Comparison of ENCODE assay signal across 32 mouse cellular contexts in the genomic region with DNA sequence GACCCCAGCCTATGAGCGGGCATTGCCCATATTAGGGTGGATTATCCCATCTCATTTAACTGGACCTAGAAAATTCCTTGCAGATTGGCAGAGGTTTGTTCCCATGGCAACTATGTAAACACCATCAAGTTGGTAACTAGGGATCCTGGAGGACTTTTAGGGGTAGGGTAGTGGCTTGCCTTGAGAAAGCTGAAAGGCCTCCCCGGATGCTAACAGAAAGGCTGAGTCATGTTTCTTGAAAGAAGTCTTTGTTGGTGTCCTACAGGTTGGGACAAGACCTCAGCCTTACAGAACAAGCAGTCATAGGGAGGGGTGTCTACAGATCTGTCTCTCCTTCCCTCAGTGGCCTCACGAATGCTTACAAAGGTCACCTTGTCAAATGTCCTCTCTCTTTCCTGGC. TPM values are rescaled to one million over a fixed set of nuclear protein-coding genes. Genes with fewer than 3 reads are reported as not detected.
DNase-seq lines count a peak whose midpoint lies in the region; ATAC-seq lines count a peak whose summit lies in the region.
"Had no signal": no experiment of that assay in that cellular context is flagged by ENCODE, and none has a peak within 500 bp of the region (broad histone marks: within the 10 kb centered on the region; RNA-seq: fewer than 3 reads in every experiment).

No protein-coding gene starts in this region.

- peak; percentile 10 for DNase-seq in embryonic facial prominence, embryonic 14.5 days (ENCODE audit: low spot score)
- no peak for DNase-seq in embryonic facial prominence, embryonic 10.5 days (ENCODE audit: low spot score)
- DNase-seq in ES-CJ7 (ENCODE audit: low read depth, low spot score) (peak; percentile 85), R1 (ENCODE audit: low read depth, low spot score) (peak; percentile 93)
- no peak for DNase-seq in thymus, postnatal 36 days
- DNase-seq in heart, adult 8-10 months (ENCODE audit: low spot score), result no peak
- DNase-seq: adrenal gland, postnatal 10 days; adrenal gland, postnatal 36 days; cerebellum, adult 11 months; cerebellum, adult 8-10 months; cerebellum, postnatal 10 days; cerebellum, postnatal 36 days; gastrocnemius, postnatal 10 days; gastrocnemius, postnatal 36 days; heart, adult 2 months; heart, postnatal 36 days had no signal

- 65% methylated on average over 3 of the region's 3 CpGs for WGBS in embryonic facial prominence, embryonic 14.5 days
- WGBS in embryonic facial prominence, embryonic 10.5 days, result 76% methylated on average over 3 of the region's 3 CpGs
- WGBS in stomach, embryonic 16.5 days, result 74% methylated on average over 3 of the region's 3 CpGs
- 80% methylated on average over 3 of the region's 3 CpGs for WGBS in midbrain, embryonic 16.5 days

- H3K4me3 ChIP-seq in embryonic facial prominence, embryonic 14.5 days (ENCODE audit: low read depth, low read length), result no peak overlapping the region
- H3K4me3 ChIP-seq in embryonic facial prominence, embryonic 10.5 days, result no peak overlapping the region
- no peak overlapping the region for H3K4me3 ChIP-seq in stomach, embryonic 16.5 days (replicated peaks; ENCODE audit: low read length)
- no peak overlapping the region for H3K4me3 ChIP-seq in midbrain, embryonic 16.5 days (ENCODE audit: low read depth, low read length)
- H3K4me3 ChIP-seq: embryonic facial prominence, embryonic 12.5 days; erythroblast, embryonic 14.5 days; forebrain, embryonic 12.5 days; forebrain, embryonic 15.5 days; heart, adult 2 months; hindbrain, embryonic 10.5 days; hindbrain, embryonic 13.5 days; intestine, embryonic 15.5 days had no signal

- H3K4me1 ChIP-seq in embryonic facial prominence, embryonic 14.5 days (ENCODE audit: control insufficient read depth, insufficient read depth, low read length), result no peaks in the 10 kb centered on the region
- no peaks in the 10 kb centered on the region for H3K4me1 ChIP-seq in embryonic facial prominence, embryonic 10.5 days
- H3K4me1 ChIP-seq in stomach, embryonic 16.5 days (ENCODE audit: control insufficient read depth, insufficient read depth, low read length), result no peaks in the 10 kb centered on the region
- no peaks in the 10 kb centered on the region for H3K4me1 ChIP-seq in midbrain, embryonic 16.5 days (ENCODE audit: control insufficient read depth, insufficient read depth, low read length)
- H3K4me1 ChIP-seq: embryonic facial prominence, embryonic 12.5 days; forebrain, embryonic 12.5 days; forebrain, embryonic 15.5 days; hindbrain, embryonic 10.5 days; hindbrain, embryonic 13.5 days had no signal

- H3K9ac ChIP-seq in embryonic facial prominence, embryonic 14.5 days (ENCODE audit: low read depth, low read length), result no peak overlapping the region
- H3K9ac ChIP-seq in stomach, embryonic 16.5 days (ENCODE audit: low read length), result no peak overlapping the region
- no peak overlapping the region for H3K9ac ChIP-seq in midbrain, embryonic 16.5 days (ENCODE audit: low read depth, low read length)
- H3K9ac ChIP-seq: embryonic facial prominence, embryonic 12.5 days; forebrain, embryonic 12.5 days; forebrain, embryonic 15.5 days; hindbrain, embryonic 13.5 days; intestine, embryonic 15.5 days had no signal

- H3K27me3 ChIP-seq in embryonic facial prominence, embryonic 14.5 days (replicated peaks; ENCODE audit: control insufficient read depth, insufficient read depth, low read length), result no peaks in the 10 kb centered on the region
- no peaks in the 10 kb centered on the region for H3K27me3 ChIP-seq in embryonic facial prominence, embryonic 10.5 days (replicated peaks; ENCODE audit: low read depth, poor library complexity, severe bottlenecking)
- no peaks in the 10 kb centered on the region for H3K27me3 ChIP-seq in stomach, embryonic 16.5 days (ENCODE audit: control insufficient read depth, insufficient read depth, low read length)
- no peaks in the 10 kb centered on the region for H3K27me3 ChIP-seq in midbrain, embryonic 16.5 days (ENCODE audit: control insufficient read depth, insufficient read depth, low read depth, low read length)
- H3K27me3 ChIP-seq: embryonic facial prominence, embryonic 12.5 days; forebrain, embryonic 12.5 days; forebrain, embryonic 15.5 days; hindbrain, embryonic 13.5 days; intestine, embryonic 15.5 days had no signal

- no peak overlapping the region for H3K4me2 ChIP-seq in embryonic facial prominence, embryonic 14.5 days (ENCODE audit: low read depth, low read length)
- no peak overlapping the region for H3K4me2 ChIP-seq in stomach, embryonic 16.5 days (ENCODE audit: low read depth, low read length)
- no peak overlapping the region for H3K4me2 ChIP-seq in midbrain, embryonic 16.5 days (ENCODE audit: low read length)
- H3K4me2 ChIP-seq: embryonic facial prominence, embryonic 12.5 days; forebrain, embryonic 12.5 days; forebrain, embryonic 15.5 days; heart, embryonic 11.5 days; hindbrain, embryonic 13.5 days; intestine, embryonic 15.5 days had no signal

- H3K36me3 ChIP-seq in embryonic facial prominence, embryonic 14.5 days (ENCODE audit: control insufficient read depth, insufficient read depth, low read length), result peaks cover 18% of the 10 kb centered on the region; the same call in 1 of the 2 replicates
- H3K36me3 ChIP-seq in embryonic facial prominence, embryonic 10.5 days (replicated peaks), result peaks cover 96% of the 10 kb centered on the region
- peaks cover 4% of the 10 kb centered on the region for H3K36me3 ChIP-seq in stomach, embryonic 16.5 days (ENCODE audit: control insufficient read depth, insufficient read depth, low read length)
- no peaks in the 10 kb centered on the region for H3K36me3 ChIP-seq in midbrain, embryonic 16.5 days (ENCODE audit: control insufficient read depth, insufficient read depth, low read length)
- H3K36me3 ChIP-seq: forebrain, embryonic 15.5 days; hindbrain, embryonic 13.5 days had no signal

- no peak for ATAC-seq in embryonic facial prominence, embryonic 14.5 days (ENCODE audit: low read depth)
- ATAC-seq in stomach, embryonic 16.5 days (ENCODE audit: insufficient read depth, low FRiP score), result peak; percentile 60; the same call in 1 of the 2 replicates
- no peak for ATAC-seq in midbrain, embryonic 16.5 days
- ATAC-seq: forebrain, embryonic 15.5 days; hindbrain, embryonic 16.5 days; intestine, embryonic 15.5 days had no signal

- H3K27ac ChIP-seq in embryonic facial prominence, embryonic 14.5 days (replicated peaks; ENCODE audit: low read depth, low read length), result no peak overlapping the region
- no peak overlapping the region for H3K27ac ChIP-seq in embryonic facial prominence, embryonic 10.5 days (replicated peaks)
- no peak overlapping the region for H3K27ac ChIP-seq in stomach, embryonic 16.5 days (ENCODE audit: low read length)
- no peak overlapping the region for H3K27ac ChIP-seq in midbrain, embryonic 16.5 days (ENCODE audit: low read length)
- H3K27ac ChIP-seq: embryonic facial prominence, embryonic 12.5 days; forebrain, embryonic 12.5 days; forebrain, embryonic 15.5 days; heart, adult 2 months; hindbrain, embryonic 10.5 days; hindbrain, embryonic 13.5 days; intestine, embryonic 15.5 days had no signal

- H3K9me3 ChIP-seq in embryonic facial prominence, embryonic 14.5 days (ENCODE audit: control insufficient read depth, low read length), result no peaks in the 10 kb centered on the region
- H3K9me3 ChIP-seq in embryonic facial prominence, embryonic 10.5 days, result no peaks in the 10 kb centered on the region
- H3K9me3 ChIP-seq in stomach, embryonic 16.5 days (replicated peaks; ENCODE audit: control insufficient read depth, low read length), result no peaks in the 10 kb centered on the region
- no peaks in the 10 kb centered on the region for H3K9me3 ChIP-seq in midbrain, embryonic 16.5 days (replicated peaks; ENCODE audit: control insufficient read depth, low read length, poor library complexity, severe bottlenecking)
- H3K9me3 ChIP-seq: embryonic facial prominence, embryonic 12.5 days; forebrain, embryonic 12.5 days; forebrain, embryonic 15.5 days; G1E; hindbrain, embryonic 10.5 days; hindbrain, embryonic 13.5 days; intestine, embryonic 15.5 days had no signal

RNA-seq across cellular contexts. Expression of gene Gtsf1l, which starts 12.4 kb away (rescaled TPM):
- not detected in 2 replicates for polyA plus RNA-seq in embryonic facial prominence, embryonic 14.5 days (2014; fragmentation: Nextera tagmentation; extraction: Ambion mirVana)
- 0.19 TPM in 1 of 2 replicates, not detected in the other for polyA plus RNA-seq in embryonic facial prominence, embryonic 10.5 days (2016; fragmentation: Nextera tagmentation; extraction: Ambion mirVana)
- polyA plus RNA-seq in stomach, embryonic 16.5 days (2015; fragmentation: Nextera tagmentation; extraction: Ambion mirVana), result not detected in 2 replicates
- not detected for total RNA-seq in heart, adult 8-10 months (2022)
- not detected in 2 replicates for polyA plus RNA-seq in midbrain, embryonic 16.5 days (2015; fragmentation: Nextera tagmentation; extraction: Ambion mirVana)
- total RNA-seq: adrenal gland, adult 18-20 months; adrenal gland, postnatal 10 days; adrenal gland, postnatal 36 days; gastrocnemius, postnatal 10 days; gastrocnemius, postnatal 36 days; granulocyte monocyte progenitor cell, adult 5-6 weeks; heart, adult 2 months; heart, postnatal 36 days had no signal
- polyA plus RNA-seq: embryonic facial prominence, embryonic 12.5 days; erythroblast, embryonic 14.5 days; forebrain, embryonic 12.5 days; forebrain, embryonic 15.5 days; G1E; heart, embryonic 11.5 days; heart, embryonic 14.5 days; heart, postnatal 0 days; hindbrain, embryonic 10.5 days; hindbrain, embryonic 13.5 days; hindbrain, embryonic 16.5 days; intestine, embryonic 15.5 days had no signal

RNA-seq across cellular contexts. Expression of gene Mybl2, which starts 20.7 kb away (rescaled TPM):
- polyA plus RNA-seq in embryonic facial prominence, embryonic 14.5 days (2014; fragmentation: Nextera tagmentation; extraction: Ambion mirVana), result 16.0 and 16.1 TPM in 2 replicates
- 49.8 and 54.4 TPM in 2 replicates for polyA plus RNA-seq in embryonic facial prominence, embryonic 10.5 days (2016; fragmentation: Nextera tagmentation; extraction: Ambion mirVana)
- 19.0 and 19.6 TPM in 2 replicates for polyA plus RNA-seq in stomach, embryonic 16.5 days (2015; fragmentation: Nextera tagmentation; extraction: Ambion mirVana)
- total RNA-seq in heart, adult 8-10 months (2022), result under 1 TPM in 3 of 4 experiments, not detected in 1; 0.08 to 0.41 (median 0.26) TPM
- 1.9 and 3.9 TPM in 2 replicates for polyA plus RNA-seq in midbrain, embryonic 16.5 days (2015; fragmentation: Nextera tagmentation; extraction: Ambion mirVana)

RNA-seq across cellular contexts. Expression of gene Ift52, which starts 58.1 kb away (rescaled TPM):
- polyA plus RNA-seq in embryonic facial prominence, embryonic 14.5 days (2014; fragmentation: Nextera tagmentation; extraction: Ambion mirVana), result 40.6 and 48.6 TPM in 2 replicates
- polyA plus RNA-seq in embryonic facial prominence, embryonic 10.5 days (2016; fragmentation: Nextera tagmentation; extraction: Ambion mirVana), result 50.5 and 51.9 TPM in 2 replicates
- 43.6 and 47.9 TPM in 2 replicates for polyA plus RNA-seq in stomach, embryonic 16.5 days (2015; fragmentation: Nextera tagmentation; extraction: Ambion mirVana)
- total RNA-seq in heart, adult 8-10 months (2022), result 10 to 100 TPM; 19.3 to 25.0 (median 22.8) TPM
- polyA plus RNA-seq in midbrain, embryonic 16.5 days (2015; fragmentation: Nextera tagmentation; extraction: Ambion mirVana), result 41.0 and 43.1 TPM in 2 replicates

Comparison
In these comparisons a context has a peak if more than half of its experiments do, and no peak if none do; other contexts are left out.
1. DNase-seq: peak in embryonic facial prominence, embryonic 14.5 days (single experiment), ES-CJ7 (single experiment) and R1 (single experiment); none in embryonic facial prominence, embryonic 10.5 days (single experiment), thymus, postnatal 36 days (0 of 2) and heart, adult 8-10 months (single experiment).